Mouse (Mus musculus): ENCODE measurements at regions not wholly inside any gene's neighbourhood (a gene's known extent, or its start where the extent isn't known, plus 50 kb on each side); places are given as distances from the start of the nearest gene placed in this dataset.
"Not testable (repeated sequence)": the region's sequence is repeated elsewhere in the genome, so short reads cannot be mapped to it uniquely, and the experiment has no call there.

DNA sequence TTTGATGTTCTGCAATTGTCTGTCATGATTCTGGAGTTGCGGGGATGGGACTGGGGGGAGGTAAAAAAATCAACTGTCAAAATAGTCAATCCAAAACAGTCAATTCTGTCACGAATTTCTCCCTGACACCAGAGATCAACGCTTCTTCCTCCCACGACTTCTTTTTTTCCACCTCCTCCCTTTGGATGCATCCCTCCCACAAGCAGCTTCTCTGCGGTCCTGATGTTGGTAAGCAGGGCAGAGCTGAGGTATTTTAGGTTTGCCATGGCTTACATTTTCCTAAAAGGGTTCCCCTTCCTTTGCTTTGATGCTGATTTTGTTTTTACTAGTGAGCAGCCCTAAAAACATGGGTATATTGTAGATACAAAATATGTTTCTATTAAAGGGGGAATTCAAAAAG, 209.7 kb downstream of the Cd47 start:
- DNase-seq, result peak; percentile 33

DNA sequence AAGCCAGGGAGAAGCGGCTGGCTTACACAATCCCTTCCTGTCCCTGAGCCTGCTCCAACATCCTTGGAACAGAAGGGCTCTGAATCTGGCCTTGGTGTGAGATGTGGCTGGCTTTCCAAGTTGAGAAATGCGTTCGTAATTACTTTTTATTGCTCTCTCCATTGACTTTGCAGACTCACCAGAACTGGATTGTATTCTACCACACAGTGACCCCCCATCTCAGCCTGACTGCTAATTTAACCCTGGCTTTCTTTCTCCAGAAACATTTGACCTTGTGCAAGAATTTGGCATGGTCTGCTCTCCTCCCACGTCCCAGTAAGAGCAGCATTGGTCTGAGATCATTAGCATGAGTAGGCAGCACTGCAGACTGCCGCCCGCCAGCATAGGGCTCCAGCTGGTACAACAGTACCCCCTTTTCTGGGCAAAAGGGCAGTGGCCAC, 210.2 kb downstream of the Cd47 start:
- DNase-seq, result peak; percentile 27

DNA sequence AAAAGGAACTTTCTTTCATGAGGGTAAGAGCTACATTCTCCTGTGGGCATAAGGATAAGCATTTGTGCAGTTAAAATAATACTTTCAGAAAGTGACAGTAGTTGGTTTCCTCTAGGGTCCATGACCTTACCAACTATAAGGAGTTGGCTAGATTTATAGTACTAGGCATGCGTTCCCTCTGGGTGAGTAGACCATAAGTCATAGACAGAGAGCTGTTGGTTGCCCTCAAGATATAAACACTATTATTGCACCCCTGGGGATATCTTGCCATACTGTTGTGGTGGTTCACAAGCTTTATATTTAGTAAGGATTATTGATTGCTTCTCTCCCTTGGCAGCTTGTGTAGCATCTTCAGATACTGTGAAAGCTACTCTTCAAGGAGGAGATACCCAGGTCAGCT, 223.6 kb downstream of the Cd47 start:
- no peak for DNase-seq

DNA sequence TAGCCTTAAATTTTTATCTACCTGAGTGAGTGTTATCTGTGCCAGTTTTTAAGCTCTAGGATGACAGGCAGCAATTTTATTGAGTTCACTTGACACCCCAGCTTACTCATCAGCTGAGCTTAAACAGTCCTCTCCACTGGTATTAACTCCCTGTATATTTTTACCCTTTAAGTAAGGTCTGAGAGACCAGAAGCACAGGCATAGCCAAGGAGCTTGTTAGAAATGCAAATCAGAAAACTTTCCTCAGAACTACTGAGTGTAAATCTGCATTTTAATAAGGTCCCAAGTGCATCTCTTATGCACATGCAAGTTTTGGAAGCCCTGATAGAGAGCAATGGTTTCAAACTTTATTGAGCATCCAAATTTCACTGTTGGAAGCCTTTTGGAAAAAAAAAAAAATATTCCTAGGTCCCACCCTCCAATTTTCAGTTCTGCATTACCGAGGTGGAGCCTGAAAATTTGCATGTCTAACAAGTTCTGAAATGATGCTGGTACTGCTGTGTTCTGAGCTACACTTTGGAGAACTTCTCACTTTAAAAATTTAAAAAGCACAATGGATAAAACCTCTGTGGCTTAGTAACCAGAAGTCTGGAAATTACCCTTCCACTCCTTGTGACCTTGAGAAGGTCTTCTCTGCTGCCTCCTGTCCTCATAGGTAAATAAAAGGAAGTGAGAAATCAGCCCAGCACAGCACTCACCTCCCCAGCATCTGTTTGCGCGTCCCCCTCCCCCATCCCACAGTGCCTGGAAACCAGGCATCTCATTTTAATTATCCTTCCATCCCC, 226.0 kb downstream of the Cd47 start:
- DNase-seq, result no peak

DNA sequence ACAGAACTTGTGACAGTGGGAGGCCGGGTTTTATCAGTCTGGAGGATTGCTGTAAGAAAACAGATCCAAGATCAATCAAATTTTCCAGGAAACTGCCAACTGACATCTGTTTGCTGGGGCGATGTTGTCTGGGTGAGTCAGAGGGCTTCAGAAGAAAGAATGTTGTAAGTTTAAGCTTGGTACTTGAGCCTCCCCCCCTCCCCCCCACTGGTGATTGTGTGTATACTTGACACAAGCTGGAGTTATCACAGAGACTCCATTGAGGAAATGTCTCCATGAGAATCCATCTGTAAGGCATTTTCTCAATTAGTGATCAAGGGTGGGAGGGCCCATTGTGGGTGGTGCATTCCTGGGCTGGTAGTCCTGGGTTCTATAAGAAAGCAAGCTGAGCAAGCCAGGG, 226.9 kb downstream of the Cd47 start:
- DNase-seq, result no peak

DNA sequence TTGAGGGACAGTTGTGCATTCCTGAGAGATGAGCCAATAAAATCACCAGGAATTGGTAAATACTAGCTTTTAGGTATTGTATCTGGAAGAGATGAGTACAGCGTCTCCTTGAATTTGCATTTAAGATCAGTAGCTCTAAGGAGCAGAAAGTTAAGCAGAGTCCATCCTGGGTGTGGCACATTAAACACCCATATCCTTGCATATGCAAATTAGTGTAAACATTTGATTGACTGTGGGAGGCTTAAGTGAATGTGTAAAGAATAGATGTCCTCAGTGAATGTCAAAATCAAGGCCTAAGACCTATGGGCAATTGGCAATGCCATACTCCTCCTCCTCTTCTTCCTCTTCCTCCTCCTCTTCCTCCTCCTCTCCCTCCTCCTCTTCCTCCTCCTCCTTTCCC, 229.4 kb downstream of the Cd47 start:
- no peak for DNase-seq

DNA sequence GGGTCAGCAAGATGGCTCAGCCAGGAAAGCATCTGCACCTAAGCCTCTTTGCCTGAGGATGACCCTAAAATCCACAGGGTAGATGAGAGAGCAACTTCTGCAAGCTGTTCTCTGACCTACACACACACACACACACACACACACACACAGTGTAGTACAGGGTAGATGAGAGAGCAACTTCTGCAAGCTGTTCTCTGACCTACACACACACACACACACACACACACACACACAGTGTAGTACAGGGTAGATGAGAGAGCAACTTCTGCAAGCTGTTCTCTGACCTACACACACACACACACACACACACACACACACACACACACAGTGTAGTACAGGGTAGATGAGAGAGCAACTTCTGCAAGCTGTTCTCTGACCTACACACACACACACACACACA, 230.0 kb downstream of the Cd47 start:
- DNase-seq, result not testable (repeated sequence)

DNA sequence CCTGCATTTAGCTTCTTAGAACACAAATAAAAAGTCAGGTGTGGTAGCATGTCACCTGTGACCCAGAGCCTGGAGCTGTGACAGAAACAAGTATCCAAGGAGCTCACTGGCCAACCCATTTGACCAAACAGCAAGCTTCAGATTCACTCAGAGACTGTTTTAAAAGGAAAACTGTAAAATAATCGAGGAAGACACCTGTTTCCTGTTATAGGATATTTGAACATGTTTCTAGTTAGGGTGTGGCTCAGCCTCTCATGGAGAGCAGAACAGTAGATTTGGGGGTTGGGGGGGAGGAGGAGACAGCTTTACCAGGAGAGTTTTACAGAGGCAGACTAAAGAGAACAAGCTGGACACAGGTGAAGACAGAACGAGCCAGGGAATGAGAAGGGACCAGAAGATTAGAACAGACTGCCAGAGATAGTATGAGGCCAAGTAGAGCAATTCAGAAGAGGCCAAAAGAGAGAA, 230.6 kb downstream of the Cd47 start:
- no peak for DNase-seq

DNA sequence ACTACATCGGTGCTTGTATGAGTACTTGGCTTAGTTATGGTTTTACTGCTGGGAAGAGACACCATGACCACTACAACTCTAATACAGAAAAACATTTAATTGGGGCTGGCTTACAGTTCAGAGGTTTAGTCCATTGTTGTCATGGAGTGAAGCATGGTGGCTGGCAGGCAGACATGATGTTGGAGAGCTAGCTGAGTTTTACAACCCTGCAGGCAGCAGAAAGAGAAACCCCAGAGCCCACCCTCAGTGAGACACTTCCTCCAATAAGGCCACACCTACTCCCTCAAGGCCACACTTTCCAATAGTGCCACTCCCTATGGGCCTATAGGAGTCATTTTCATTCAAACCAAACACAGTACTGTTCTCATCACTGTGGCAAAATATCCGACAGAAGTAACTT, 232.5 kb downstream of the Cd47 start:
- DNase-seq, result no peak

DNA sequence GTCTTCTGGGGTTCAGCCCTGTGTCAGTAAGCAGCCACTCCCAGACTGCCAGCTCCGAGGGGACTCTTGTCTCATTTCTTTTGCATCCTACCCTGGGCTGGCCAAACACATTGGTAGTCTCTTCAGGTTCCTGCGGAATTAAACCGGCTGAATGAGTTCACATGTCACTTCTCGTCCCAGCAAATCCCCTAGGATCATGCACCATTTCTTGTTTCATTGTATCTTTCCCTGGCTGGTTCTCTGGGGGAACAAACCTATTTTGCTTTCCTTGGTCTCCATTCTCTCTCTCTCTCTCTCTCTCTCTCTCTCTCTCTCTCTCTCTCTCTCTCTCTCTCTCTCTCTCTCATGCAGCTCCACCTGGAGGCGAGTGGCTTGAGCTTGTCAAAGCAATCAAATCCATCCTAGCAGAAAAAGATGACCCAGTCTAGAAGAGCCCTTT, 236.0 kb downstream of the Cd47 start:
- DNase-seq, result no peak

DNA sequence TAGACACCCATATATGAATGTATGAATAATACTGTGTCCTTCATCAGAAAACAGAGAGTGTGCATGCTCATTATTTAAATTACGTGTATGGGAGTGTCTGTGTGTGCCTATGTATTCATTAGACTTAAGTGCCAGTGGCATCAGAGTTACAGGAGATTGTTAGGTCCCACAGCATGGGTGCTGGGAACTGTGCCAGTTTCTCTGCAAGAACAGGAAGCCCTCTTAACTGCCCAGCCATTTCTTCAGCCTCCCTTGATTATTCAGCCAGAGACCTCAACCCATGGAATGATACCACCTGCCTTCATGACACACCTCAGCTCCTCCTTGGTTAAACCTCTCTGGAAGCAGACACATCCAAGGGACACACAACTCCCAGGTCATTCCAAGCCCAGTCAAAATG, 243.8 kb downstream of the Cd47 start:
- DNase-seq, result no peak

DNA sequence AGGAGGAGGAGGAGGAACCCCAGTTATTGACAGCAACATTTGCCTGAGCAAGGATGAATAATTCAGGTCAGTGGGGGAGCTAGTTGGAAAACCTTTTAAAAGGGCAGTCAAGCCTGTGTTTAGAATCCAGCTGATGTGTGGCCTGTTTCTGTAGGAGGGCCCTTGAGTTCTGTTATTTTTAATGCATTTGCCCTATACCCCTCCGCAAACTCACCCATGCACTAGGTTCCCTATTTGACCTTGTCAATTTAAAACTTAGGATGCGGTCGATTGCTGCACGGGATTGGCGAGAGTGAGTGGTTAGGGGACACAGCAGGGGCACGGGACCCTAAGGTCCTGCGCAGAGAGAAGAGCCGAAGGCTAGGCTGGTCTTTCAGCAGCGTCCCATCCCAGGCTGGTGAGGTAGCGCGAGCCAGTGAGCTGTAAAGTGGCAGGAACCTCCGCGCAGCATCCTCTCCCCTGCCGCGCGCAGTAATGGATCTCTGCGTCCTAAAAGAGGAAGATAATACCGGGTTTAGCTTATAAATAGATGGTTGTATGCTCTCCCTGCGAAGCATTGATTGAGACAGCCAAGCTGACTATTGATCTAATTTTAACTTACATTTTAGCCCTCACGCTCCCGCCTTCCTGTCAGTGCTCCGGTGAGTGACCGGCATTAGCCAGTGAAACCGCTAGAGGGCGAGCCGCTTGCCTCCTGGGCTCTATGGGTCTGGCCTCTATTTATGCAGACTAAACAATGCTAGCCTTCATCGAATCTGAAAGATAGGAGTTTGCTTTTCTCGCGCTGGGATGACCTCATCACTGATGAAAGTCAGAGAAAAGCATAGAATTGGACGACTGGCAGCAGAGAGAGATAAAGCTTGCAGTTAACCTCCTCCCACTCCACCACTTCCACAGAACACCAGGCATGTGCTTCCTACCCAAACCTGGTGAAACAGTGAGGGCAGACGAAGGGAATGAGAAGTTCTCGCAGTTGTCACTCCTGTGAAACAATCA, 245.5 kb downstream of the Cd47 start:
- DNase-seq, result peak; percentile 83

DNA sequence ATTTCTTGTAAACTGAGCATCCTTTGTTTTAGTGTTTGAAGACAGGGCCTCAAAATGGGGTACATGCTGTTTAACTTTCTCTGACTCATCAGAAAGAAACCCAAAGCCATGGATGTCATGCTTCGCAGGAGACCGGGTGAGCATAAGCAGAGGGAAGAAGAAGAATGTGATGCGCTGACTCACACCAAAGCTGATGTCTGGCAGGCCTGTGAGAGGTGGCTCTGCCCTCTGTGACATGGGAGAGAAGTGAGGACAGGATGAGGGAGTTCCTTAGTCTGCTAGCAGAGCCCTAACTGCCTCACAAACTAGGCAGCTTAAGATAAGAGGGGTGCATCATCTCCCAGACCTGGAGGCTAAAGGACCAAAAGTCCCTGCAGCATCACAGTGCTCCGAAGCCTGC, 263.2 kb downstream of the Cd47 start:
- DNase-seq, result no peak

DNA sequence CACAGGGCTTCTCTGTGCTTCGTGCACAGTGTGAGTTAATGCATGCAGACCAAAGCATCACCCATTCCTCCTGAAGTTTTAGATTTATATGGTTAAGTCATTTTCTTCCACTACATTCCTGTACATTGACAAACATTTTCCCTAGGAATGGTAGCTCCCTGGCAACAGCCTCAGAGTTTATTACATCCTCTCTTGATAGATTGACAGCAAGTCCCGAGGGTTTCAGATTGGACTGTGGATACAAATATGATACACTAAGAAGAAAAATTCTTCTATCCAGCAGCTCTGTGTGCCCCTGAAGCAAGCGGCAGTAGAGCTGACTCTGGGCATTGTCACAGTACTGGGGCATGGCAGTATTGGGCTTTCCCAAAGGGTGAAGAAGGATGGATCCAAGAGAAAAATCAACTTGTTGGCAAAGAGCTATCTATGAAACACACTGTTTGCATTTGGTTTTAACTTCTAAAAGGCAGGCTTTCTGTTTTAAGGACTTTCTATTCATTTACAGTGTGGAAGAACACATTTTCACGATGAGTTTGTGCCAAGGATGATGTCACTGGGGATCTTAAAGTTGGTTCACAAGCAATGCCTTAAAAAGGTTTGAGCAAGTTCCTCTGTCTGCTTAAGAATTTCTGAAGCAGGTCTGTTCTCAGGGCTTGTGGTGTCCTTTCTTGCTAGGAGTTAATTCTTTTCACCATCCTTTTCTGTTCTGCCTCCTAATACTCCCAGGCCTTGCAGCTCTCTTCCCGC, 265.2 kb downstream of the Cd47 start:
- DNase-seq, result no peak

DNA sequence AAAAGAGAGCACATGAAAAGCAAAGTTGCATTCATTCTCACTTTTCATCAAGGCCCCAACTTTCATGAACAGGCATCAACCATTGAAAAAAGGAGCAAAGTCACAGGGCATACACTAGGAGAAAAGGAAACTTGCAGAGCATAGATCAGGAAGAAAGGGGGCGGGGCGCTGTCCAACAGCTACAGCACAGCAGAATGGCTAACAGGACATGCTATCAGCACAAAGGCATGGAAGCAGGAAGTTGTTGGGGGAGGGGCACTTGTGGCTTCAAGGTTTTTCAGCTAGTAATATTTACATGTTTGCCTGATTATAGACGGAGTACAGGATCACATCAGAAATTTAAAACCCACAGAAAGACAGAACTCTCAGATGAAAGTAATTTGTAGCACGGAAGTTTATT, 268.7 kb downstream of the Cd47 start:
- no peak for DNase-seq

DNA sequence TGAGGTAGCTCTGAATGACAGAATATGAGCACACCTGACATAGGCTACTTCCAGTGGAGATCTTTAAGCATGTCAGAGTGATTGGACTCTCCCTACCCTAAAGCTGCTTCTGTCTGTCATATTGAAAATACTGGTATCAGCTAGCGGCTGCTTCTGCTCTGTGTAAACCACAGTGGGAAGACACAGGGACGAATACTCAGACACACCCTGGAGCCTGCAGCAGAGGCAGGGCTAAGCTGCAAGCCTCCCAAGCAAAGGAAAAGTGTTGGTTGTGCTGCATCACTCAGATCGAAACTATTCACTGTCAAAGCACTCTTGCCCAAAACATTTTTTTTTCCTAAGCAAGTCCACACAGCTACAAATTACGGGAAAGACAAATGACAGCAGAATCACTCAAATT, 270.4 kb downstream of the Cd47 start:
- DNase-seq, result no peak

DNA sequence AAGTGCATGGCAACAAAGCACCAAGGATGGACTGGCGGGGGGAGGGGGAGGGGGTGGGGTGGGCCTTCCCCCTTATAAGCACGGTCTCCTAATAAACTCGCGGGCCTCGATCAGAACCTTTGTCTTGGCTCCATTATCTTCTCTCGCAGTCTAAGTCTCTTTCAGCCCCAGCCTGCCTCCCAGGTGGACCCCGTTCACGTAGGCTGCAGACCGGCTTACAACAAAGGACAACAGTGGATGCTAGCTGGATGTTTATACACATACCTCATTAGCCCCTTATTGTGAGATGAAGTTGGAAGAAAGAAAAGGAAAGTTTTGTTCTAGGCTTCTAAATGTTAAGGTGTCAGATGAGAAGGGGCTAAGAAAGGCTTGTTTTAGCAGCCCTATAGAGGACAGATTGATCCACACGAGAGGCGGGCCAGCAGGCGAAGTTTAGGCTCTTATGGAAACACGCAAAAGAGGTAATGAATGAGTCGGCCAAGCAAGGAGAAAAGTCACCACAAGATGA, 272.6 kb downstream of the Cd47 start:
- DNase-seq, result no peak

DNA sequence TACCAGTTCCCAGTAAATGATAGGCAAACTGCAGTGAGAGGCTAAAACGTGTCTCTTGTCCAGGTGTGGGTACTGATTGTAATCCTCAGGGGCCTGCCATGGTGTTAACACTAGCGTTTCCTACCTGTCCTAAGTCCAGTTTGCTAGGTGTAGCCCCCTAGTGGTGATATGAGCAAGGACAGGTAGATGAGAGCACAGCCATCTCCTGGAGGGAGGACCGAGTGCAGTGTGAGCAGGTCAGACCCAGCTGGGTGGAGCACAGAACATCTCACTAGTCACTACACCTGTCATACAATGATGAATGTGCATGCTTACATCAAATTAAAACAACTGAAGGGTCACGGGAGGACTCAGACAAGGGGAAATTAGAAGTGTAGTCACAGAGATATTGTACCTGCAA, 273.6 kb downstream of the Cd47 start:
- no peak for DNase-seq

DNA sequence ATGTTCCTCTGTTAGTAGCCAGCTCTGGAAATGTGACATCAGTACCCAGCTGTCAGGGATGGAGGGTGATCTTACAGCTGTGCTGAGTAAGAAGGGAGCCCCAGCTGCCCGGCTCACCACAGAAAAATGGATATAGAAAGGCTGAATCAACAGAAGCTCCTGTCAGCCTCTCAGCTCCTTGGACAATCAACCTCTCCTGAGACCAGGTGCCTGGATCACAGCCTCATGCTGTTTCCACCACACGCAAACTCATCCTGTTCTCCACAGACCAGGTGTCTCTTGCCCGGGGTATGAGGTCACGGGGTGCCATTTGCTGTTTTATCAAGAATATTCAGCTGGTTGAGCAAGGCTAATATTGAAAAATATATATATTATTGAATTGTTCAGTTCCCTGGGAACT, 275.3 kb downstream of the Cd47 start:
- no peak for DNase-seq

DNA sequence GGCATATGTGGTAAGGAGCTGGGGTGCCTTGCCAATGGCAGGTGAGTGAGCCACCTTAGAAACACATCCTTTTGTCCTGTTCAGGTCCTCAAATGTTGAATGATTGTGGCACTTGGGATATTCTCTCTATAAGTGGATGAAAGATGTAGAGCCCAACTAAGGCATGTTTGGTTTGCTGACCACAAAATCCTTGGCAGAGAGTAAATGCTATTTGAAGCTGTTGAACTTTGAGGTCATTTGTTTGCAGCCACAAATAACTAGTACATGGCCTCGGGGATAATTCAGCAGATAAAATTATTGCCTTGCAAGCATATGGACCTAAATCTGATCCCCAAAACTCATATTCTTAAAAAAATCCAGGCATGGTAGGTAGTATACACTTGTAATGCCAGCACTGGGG, 281.2 kb downstream of the Cd47 start:
- DNase-seq, result no peak

DNA sequence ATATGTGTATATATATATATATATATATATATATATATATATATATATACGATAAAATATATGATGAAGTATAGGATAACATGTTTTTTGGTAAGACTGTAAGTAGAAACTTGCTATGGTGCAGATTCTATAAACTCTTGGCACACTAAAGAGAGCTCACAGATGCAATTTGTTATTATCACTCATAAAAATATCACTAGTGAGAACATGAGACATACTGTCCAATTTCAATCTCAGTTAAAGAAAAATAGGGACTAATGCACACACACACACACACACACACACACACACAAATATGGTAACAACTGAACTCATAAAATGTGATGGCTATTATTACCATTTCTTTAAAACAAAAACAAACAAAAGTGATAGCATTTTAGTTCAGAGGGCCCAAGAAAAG, 292.0 kb downstream of the Cd47 start:
- no peak for DNase-seq

DNA sequence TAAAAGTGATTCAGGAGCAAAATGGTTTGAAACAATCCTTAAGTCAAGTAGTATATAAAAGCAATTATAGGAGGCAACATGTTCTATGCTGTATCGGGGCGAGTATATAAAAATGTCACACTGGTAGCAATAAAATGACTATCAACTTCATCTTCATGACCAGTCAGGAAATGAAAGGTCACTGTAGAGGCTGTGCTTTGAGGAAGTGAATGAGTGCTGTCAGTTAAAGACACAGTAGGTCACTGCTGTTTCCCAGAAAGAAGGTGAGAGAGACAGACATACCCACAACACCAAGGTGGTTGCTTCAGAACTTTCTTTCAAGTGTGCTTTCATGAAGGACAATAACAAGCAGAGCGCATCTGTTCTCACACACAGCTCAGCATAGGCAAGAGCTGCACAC, 292.4 kb downstream of the Cd47 start:
- no peak for DNase-seq

Measured in right cerebral cortex, adult 18-20 months (tissue).